Mouse (Mus musculus) spleen, adult 18-20 months (tissue): Measurements from ENCODE around the gene Muc13.

Experiments
- DNase-seq, 2 experiments: peaks; one replicate each; pipeline ENCODE4 v3.0.0; 2022; ENCODE audit warnings: mixed read lengths in 2 of 2

The Muc13 gene

DNA sequence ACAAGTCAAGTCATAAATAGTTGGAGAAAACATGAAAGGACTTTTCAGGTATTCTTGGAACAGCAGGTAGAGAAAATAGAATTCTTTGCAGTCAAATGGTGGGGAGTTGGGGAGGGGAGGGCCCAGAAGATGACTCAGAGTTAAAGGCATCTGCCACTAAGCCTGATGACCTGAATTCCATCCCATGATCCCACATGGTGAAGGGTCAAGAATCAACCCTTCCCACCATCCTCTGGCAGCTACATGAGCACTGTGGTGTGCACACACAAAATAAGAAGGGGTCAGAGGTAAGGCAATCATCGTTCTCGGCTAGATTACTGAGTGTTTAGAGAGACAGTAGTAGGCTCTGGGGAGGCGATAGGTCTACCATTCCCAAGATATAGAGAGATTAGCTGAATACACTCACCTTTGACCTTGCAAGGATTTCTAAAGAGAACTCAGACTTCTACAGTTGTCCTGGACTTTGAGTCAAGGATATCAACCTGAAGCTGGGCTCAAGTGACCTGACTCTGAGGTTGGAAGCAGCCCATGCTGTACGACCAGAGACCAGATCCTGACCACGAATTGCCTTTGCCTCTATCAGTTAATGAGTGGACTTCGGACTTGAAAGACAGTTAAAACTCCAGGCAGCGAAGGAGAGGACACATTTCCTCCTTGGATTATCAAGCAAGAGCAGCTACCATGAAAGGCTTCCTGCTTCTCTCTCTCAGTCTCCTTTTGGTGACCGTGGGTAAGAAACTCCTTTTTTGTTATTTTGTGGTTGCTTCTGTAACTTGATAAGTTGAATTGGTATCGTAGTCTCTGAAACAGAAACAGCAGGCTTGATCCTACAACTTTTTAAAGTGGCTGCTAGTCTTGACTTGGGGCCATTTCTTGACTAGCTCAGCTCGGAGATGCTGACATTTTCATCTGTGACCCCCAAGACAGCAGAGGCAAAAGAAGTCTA, at the start of gene Muc13:
Gene Muc13 (plus strand): TSS at position 192 of the 946 bp plus-strand sequence.
- no peak for DNase-seq

- no peak for DNase-seq
These were observed 49.0 kb upstream of the Muc13 start for GRCm38 (mm10) chr16:33744622-33745419.

- peak in 1 of 2 experiments; percentile 52 for DNase-seq
These were observed 48.4 kb upstream of the Muc13 start for GRCm38 (mm10) chr16:33745457-33745856.

GRCm38 (mm10) chr16:33746074-33746676, 47.7 kb upstream of the Muc13 start:
- DNase-seq: no peak

GRCm38 (mm10) chr16:33747346-33747954, 46.4 kb upstream of the Muc13 start:
- no peak for DNase-seq

DNA sequence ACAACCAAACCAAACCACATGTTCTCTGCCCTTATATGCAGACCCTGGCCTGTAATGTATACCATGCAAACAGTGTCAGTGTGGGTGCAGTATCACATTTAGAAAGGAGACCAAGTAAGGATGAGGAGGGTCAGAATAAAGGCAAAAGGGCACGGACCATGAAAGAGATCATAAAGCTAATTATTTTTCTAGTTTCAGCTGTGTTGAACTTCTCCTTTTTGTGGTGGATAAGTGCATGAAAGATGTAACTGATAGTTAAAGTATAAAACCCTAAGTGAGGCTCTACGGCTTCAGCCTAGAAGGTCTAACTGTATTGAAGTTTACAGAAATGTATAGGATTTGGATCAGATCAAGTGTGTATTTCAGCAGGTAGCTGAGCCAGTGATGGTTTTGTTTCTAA, 45.8 kb upstream of the Muc13 start:
- DNase-seq: no peak

- peak in 1 of 2 experiments; percentile 20 for DNase-seq
These were observed 42.7 kb upstream of the Muc13 start for GRCm38 (mm10) chr16:33751152-33751551.

- peak; percentile 69 to 79 for DNase-seq
These were observed 42.2 kb upstream of the Muc13 start for GRCm38 (mm10) chr16:33751590-33751989.

DNA sequence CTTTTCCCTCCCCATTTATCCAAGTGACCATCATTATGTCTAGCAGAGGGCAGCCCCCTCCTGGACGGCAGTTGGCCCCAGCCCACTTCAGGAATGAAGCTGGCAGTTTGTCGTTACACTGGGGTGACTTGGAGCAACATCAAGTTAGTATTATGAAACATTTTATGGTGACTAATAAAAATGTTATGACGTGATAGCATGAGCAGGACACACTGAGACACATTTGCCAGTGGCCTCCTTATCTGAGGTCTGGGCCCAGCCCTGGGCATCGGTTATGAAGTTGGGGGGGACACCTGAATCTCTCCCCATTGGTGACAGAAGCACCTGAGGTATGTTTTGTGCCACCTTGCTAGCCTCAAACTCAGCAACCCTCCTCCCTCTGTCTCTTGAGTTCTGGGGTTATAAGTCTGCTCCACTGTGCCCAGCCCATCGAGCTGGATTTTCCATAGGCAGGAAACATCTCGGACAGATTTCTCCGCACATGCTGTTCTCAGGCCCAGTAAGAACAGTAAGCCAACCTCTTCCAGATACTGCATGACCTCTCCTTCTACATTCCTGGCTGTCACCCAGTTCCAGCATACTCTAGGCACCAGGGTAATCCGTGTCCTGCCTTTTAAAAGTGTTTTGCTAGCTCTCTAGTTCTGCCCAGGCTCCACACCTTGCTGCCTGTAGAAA, 40.8 kb upstream of the Muc13 start:
- DNase-seq: no peak

- DNase-seq: no peak
These were observed 38.5 kb upstream of the Muc13 start for GRCm38 (mm10) chr16:33755293-33755692.

- no peak for DNase-seq
These were observed 37.9 kb upstream of the Muc13 start for GRCm38 (mm10) chr16:33755961-33756360.

GRCm38 (mm10) chr16:33756396-33756795, 37.4 kb upstream of the Muc13 start:
- peak; percentile 50 to 58 for DNase-seq

DNA sequence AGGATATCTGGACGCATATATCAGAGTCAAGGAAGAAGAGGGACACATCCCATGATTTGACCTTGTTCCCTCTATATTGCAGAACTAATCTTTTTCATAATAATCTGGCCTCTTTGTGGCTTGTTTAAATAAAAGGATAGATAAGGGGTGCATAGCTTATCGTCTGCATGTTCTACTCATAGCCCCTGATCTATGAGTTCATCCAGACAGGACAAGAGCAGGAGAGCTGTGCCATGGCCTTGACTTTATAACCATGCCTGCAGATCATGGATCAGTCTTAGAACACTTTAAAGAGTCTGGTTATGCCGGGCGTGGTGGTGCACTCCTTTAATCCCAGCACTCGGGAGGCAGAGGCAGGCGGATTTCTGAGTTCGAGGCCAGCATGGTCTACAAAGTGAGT, 34.6 kb upstream of the Muc13 start:
- DNase-seq: no peak

- DNase-seq: no peak
These were observed 33.3 kb upstream of the Muc13 start for GRCm38 (mm10) chr16:33760542-33760941.

DNA sequence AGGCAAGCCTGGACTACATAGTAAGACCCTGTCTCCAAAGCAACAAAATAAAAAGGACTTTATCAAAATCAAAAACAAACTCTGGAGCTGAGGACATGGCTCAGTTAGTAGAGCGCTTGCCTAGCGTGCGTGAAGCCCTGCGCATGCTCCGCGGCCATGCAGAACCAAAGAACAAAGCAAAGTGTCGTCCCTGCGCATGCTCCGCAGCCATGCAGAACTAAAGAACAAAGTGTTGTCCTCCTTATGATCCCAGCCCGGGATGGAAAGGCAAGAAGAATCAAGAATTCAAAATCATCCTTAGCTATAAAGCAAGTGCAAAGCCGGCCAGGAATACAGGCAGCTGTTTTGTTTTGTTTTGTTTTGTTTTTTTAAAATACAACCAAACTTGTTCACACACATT, 32.8 kb upstream of the Muc13 start:
- DNase-seq: no peak

GRCm38 (mm10) chr16:33764501-33765193, 29.2 kb upstream of the Muc13 start:
- DNase-seq: no peak

DNA sequence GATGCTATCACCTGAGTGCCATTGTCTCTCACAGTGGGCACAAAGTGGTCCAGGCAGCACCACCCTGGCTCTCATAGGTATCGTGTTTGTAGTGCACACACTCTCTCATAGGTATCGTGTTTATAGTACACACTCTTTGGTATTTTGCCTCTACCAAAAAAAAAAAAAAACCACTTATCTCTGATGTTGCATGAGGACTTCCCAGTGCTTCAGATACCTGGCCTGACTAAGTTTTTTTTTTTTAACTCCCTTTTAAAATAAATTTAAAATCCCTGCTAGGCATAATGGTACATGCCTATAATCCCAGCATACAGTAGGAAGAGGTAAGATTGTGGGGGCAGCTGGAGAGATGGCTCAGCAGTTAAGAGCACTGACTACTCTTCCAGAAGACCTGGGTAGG, 28.4 kb upstream of the Muc13 start:
- DNase-seq: no peak

GRCm38 (mm10) chr16:33766309-33766708, 27.5 kb upstream of the Muc13 start:
- DNase-seq: no peak

DNA sequence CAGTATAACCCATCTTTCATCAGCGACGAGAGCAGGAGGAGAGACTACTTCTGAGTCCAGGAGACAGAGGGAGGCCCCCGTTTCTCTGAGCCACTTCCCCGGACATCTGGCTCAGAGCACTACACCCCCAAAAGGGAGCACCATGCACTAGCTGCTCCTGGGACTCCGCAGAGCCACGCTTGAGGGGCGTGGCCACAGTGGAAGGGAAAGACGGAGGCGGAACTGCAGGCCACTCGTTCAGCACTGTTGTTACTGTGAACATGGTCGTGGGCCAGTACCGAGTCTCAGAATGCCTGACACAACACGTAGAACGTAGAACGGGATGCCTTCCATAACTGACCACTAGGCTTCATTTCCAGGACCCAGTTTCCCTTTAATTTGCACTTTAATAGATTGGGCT, 27.1 kb upstream of the Muc13 start:
- DNase-seq: no peak

DNA sequence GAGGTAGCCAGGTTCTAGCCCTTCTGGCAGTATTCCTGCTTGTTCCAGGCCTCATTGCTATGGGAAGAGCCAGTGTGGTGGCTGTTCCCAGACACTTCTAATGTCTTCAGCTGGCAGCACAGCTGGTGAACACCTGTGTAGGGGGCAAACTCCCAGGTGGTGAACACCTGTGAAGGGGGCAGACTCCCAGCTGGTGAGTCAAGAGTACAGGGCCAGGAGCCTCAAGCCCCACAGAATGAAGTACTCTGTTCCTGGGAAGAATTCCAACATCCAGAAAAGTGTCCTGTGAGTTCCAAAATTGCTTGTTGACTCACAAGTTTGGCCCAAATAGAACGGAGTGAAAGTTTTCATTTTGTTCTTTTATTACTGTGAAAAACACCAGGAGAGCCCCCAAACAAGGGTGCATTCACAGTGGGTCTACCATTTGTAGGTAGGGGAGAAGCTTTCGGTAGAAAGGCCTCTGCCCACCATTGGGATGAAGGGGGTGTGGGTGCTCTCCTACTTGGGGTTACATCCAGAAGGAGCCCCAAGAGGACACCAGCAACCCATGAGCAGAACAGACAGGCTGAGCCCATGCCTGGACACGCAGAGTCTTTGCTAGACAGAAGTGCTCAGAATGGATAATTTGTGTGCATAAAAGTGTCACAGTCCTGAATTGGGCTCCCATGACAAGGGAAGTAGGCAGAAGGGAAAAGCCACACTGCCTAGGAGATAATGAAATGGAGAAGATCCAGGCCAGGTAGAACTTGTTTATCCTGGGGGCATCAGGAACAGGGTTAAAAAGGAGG, 25.2 kb upstream of the Muc13 start:
- DNase-seq: no peak

- peak in 1 of 2 experiments; percentile 21 for DNase-seq
These were observed 24.0 kb upstream of the Muc13 start for GRCm38 (mm10) chr16:33769848-33770247.
